Mouse (Mus musculus) heart, embryonic 12.5 days (tissue): Measurements from ENCODE around the gene B3gnt9. TPM values are rescaled to one million over a fixed set of nuclear protein-coding genes. Genes with fewer than 3 reads are reported as not detected.
A peak's percentile ranks its signal among the peaks of the same experiment; 100 is the strongest.

Experiments
- ATAC-seq: fragments of 200-750 bp; cut with Nextera tagmentation; 2 replicates; pipeline ENCODE4 v1.8.0; 2017; ENCODE audit warnings: moderate TSS enrichment, moderate library complexity; ENCODE audit not compliant: insufficient number of reproducible peaks, low FRiP score
- H3K27ac ChIP-seq: fragments of 300-500 bp; sonication (generic); 2 replicates; pipeline ENCODE4 v1.5.1; 2016; ENCODE audit warnings: mild to moderate bottlenecking, moderate library complexity; ENCODE audit not compliant: poor library complexity, severe bottlenecking
- H3K27me3 ChIP-seq: fragments of 300-500 bp; sonication (generic); replicated peaks from 2 replicates; pipeline ENCODE4 v1.6.1; 2016; ENCODE audit warnings: mild to moderate bottlenecking, moderate library complexity
- H3K36me3 ChIP-seq: fragments of 300-500 bp; sonication (generic); 2 replicates; pipeline ENCODE4 v1.6.1; 2016; ENCODE audit warnings: mild to moderate bottlenecking, moderate library complexity
- H3K4me1 ChIP-seq: fragments of 300-500 bp; sonication (generic); replicated peaks from 2 replicates; pipeline ENCODE4 v1.6.1; 2016; ENCODE audit warnings: mild to moderate bottlenecking
- H3K4me2 ChIP-seq: fragments of 300-500 bp; sonication (generic); 2 replicates; pipeline ENCODE4 v1.6.1; 2016; ENCODE audit warnings: mild to moderate bottlenecking, moderate library complexity
- H3K4me3 ChIP-seq: fragments of 300-500 bp; sonication (generic); 2 replicates; pipeline ENCODE4 v1.5.1; 2016; ENCODE audit warnings: mild to moderate bottlenecking
- H3K9ac ChIP-seq: fragments of 300-500 bp; sonication (generic); 2 replicates; pipeline ENCODE4 v1.6.1; 2016; ENCODE audit warnings: mild to moderate bottlenecking, moderate library complexity
- H3K9me3 ChIP-seq: fragments of 300-500 bp; sonication (generic); replicated peaks from 2 replicates; pipeline ENCODE4 v1.6.1; 2016; ENCODE audit warnings: mild to moderate bottlenecking, moderate library complexity
- WGBS: fragments of 180-500 bp; shearing (Covaris S2); methylation state at CpG from one replicate; pipeline ENCODE4 v1.1.7; 2016; 5-methylcytosine and 5-hydroxymethylcytosine counted together
- polyA plus RNA-seq: library from polyadenylated mRNA; unstranded; fragments of >200 nt; fragmentation: Nextera tagmentation; extraction: Ambion mirVana; gene quantifications from 2 replicates; pipeline ENCODE4 v1.2.1, GENCODE M21; 2016

Gene B3gnt9
- polyA plus RNA-seq, 1 experiment from 2014 or later, result 10.2 TPM

GRCm38 (mm10) chr8:105268342-105269074 is 13.6 kb upstream of the B3gnt9 start:
- peak; percentile 45 for ATAC-seq

GRCm38 (mm10) chr8:105266775-105267174 is 11.8 kb upstream of the B3gnt9 start:
- 20% methylated on average over 13 of the region's 13 CpGs for WGBS
- ATAC-seq, result no peak

More at GRCm38 (mm10) chr8:105268342-105269074, 13.6 kb upstream of the B3gnt9 start:
- under 1% methylated on average over 65 of the region's 65 CpGs for WGBS
- Histone ChIP-seq H3K4me3 (peak overlapping the region; percentile 53), H3K27me3 (peaks cover 79% of the 10 kb centered on the region), H3K4me2 (peak overlapping the region; percentile 87), H3K27ac (no peak overlapping the region), H3K4me1 (peaks cover 37% of the 10 kb centered on the region), H3K9ac (peak overlapping the region; percentile 70), H3K9me3 (peaks cover 5% of the 10 kb centered on the region; the same call in 1 of the 2 replicates), H3K36me3 (no peaks in the 10 kb centered on the region)

GRCm38 (mm10) chr8:105265128-105265527 is 10.2 kb upstream of the B3gnt9 start:
- peaks cover 76% of the 10 kb centered on the region for H3K27me3 ChIP-seq
- peak overlapping the region; percentile 97 for H3K4me2 ChIP-seq
- ATAC-seq, result no peak
- H3K4me1 ChIP-seq, result peaks cover 31% of the 10 kb centered on the region
- H3K36me3 ChIP-seq, result no peaks in the 10 kb centered on the region
- peak overlapping the region; percentile 87 for H3K4me3 ChIP-seq
- peak overlapping the region; percentile 80 for H3K9ac ChIP-seq
- WGBS, result 12% methylated on average over 10 of the region's 10 CpGs
- H3K9me3 ChIP-seq, result peaks cover 8% of the 10 kb centered on the region; the same call in 1 of the 2 replicates
- H3K27ac ChIP-seq, result no peak overlapping the region

More at GRCm38 (mm10) chr8:105266775-105267174, 11.8 kb upstream of the B3gnt9 start:
- no peak overlapping the region for H3K27ac ChIP-seq
- peaks cover 5% of the 10 kb centered on the region; the same call in 1 of the 2 replicates for H3K9me3 ChIP-seq
- H3K9ac ChIP-seq, result no peak overlapping the region
- no peaks in the 10 kb centered on the region for H3K36me3 ChIP-seq
- peaks cover 37% of the 10 kb centered on the region for H3K4me1 ChIP-seq
- no peak overlapping the region for H3K4me3 ChIP-seq
- H3K27me3 ChIP-seq, result peaks cover 76% of the 10 kb centered on the region
- no peak overlapping the region for H3K4me2 ChIP-seq

DNA sequence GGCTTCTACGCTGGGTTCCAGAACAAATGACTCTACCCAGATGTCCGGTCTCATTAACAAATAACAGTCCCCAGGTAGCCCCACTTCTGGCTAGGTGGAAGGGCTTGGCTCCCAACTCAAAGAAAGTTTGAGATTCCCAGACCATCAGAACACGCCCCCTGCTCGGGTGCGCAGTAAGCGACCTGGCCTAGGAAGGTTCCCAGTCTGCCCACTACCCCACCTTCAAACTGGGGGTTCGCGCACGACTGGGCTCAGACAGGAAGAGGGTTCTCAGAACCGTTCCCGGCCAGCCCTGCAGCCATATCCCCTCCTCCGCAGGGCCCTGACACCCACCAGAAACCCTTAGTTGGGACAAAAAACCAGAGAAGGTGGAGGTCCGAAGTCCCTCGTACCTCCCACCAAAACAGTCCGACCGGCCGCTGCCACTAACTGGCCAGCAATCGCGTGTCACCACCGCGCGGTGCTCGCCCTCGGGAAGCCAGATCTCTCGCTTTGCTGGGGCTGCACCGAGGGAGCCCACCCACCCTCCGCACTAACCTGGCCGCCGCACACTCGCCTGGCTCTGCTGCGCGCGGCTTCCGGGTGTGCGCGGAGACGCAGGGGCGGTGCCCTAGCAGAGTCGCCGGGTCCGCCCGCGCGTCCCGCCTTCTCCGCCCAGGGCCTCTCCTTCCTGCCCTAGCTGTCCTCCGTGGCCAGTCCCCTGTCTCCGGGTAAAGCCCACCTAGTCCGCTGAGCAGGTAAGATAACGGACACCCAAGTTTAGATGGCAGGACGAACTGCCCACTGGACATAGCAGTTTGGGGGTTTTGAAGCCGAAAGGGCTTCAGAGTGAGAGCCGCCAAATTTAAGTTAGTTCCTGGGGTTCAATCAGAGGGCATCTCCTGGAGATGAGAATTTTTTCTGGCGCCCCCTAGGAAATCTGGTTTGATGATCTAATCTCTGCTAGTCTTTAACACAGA is 9.3 kb upstream of the B3gnt9 start, which contains the start of the genes Tradd and Fbxl8:
Tradd (minus strand) TSS at position 586 of the 959 bp plus-strand sequence.
Fbxl8 (plus strand) TSS at position 625 of the 959 bp plus-strand sequence.
- H3K4me2 ChIP-seq, result peak within 1 kb of the TSS; percentile 97
- H3K9me3 ChIP-seq, result peaks cover 8% of the 10 kb centered on the region; the same call in 1 of the 2 replicates
- ATAC-seq, result peak; percentile 67
- H3K27ac ChIP-seq, result no peak within 1 kb of the TSS
- H3K9ac ChIP-seq, result peak within 1 kb of the TSS; percentile 80
- 2% methylated on average over 49 of the region's 54 CpGs for WGBS
- peaks cover 31% of the 10 kb centered on the region for H3K4me1 ChIP-seq
- H3K4me3 ChIP-seq, result peak within 1 kb of the TSS; percentile 87
- peaks cover 76% of the 10 kb centered on the region for H3K27me3 ChIP-seq
- H3K36me3 ChIP-seq, result no peaks in the 10 kb centered on the region

DNA sequence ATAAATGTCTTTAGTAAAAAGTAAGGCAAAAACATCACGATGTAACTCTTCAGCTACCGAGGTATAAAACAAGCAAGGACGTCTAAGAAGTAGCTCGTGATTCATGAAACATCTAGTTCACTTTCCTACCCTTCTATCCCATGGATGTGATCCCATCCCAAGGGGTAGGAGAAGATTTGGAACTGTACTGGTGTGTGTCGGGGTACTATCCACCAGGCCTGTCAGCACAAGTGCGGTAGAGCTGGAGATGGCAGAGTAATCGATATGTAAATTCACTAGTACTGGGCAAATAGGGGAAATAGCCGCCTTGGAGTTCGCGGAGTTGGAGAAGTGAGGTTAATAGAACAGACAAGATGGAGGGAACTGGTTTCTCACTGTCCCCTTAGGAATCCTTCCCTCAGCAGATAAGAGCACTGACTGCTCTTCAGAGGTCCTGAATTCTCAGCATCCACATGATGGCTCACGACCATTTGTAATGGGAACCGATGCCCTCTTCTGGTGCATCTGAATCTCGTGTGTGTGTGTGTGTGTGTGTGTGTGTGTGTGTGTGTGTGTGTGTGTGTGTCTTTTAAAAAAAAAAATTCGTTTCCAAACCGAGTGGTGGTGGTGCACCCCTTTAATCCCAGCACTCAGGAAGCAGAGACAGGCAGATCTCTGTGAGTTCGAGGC is 8.4 kb upstream of the B3gnt9 start:
- Histone ChIP-seq H3K4me3 (peak overlapping the region; percentile 87), H3K27me3 (peaks cover 76% of the 10 kb centered on the region), H3K36me3 (no peaks in the 10 kb centered on the region), H3K4me1 (peaks cover 30% of the 10 kb centered on the region), H3K4me2 (peak overlapping the region; percentile 97), H3K9ac (no peak overlapping the region), H3K9me3 (peaks cover 8% of the 10 kb centered on the region; the same call in 1 of the 2 replicates), H3K27ac (no peak overlapping the region)
- WGBS, result 36% methylated on average over 16 of the region's 16 CpGs
- no peak for ATAC-seq

- Histone ChIP-seq H3K4me2 (no peak overlapping the region), H3K27ac (no peak overlapping the region), H3K27me3 (peaks cover 71% of the 10 kb centered on the region)
Measured at GRCm38 (mm10) chr8:105261326-105261980, 6.5 kb upstream of the B3gnt9 start.

GRCm38 (mm10) chr8:105260371-105261099 is 5.6 kb upstream of the B3gnt9 start:
- Histone ChIP-seq H3K4me2 (peak overlapping the region; percentile 86; the same call in 1 of the 2 replicates), H3K4me1 (peaks cover 26% of the 10 kb centered on the region), H3K27me3 (peaks cover 71% of the 10 kb centered on the region), H3K9ac (no peak overlapping the region), H3K36me3 (no peaks in the 10 kb centered on the region), H3K9me3 (0 out of 2 replicates have a peak, but pooled peaks cover 4% of the 10 kb centered on the region), H3K27ac (no peak overlapping the region), H3K4me3 (no peak overlapping the region)
- ATAC-seq, result no peak
- 62% methylated on average over 7 of the region's 7 CpGs for WGBS

More at GRCm38 (mm10) chr8:105261326-105261980, 6.5 kb upstream of the B3gnt9 start:
- ATAC-seq, result no peak
- Histone ChIP-seq H3K9me3 (peaks cover 8% of the 10 kb centered on the region; the same call in 1 of the 2 replicates), H3K4me3 (no peak overlapping the region), H3K36me3 (no peaks in the 10 kb centered on the region), H3K9ac (no peak overlapping the region), H3K4me1 (peaks cover 25% of the 10 kb centered on the region)
- 75% methylated on average over 12 of the region's 12 CpGs for WGBS

- Histone ChIP-seq H3K4me3 (peak overlapping the region; percentile 45), H3K27me3 (peaks cover 72% of the 10 kb centered on the region), H3K4me1 (peaks cover 30% of the 10 kb centered on the region), H3K9me3 (0 out of 2 replicates have a peak, but pooled peaks cover 4% of the 10 kb centered on the region), H3K4me2 (peak overlapping the region; percentile 86), H3K36me3 (no peaks in the 10 kb centered on the region), H3K27ac (no peak overlapping the region), H3K9ac (peak overlapping the region; percentile 19; the same call in 1 of the 2 replicates)
- ATAC-seq, result no peak
- WGBS, result 4% methylated on average over 30 of the region's 30 CpGs
Measured at GRCm38 (mm10) chr8:105259721-105260320, 4.9 kb upstream of the B3gnt9 start.

DNA sequence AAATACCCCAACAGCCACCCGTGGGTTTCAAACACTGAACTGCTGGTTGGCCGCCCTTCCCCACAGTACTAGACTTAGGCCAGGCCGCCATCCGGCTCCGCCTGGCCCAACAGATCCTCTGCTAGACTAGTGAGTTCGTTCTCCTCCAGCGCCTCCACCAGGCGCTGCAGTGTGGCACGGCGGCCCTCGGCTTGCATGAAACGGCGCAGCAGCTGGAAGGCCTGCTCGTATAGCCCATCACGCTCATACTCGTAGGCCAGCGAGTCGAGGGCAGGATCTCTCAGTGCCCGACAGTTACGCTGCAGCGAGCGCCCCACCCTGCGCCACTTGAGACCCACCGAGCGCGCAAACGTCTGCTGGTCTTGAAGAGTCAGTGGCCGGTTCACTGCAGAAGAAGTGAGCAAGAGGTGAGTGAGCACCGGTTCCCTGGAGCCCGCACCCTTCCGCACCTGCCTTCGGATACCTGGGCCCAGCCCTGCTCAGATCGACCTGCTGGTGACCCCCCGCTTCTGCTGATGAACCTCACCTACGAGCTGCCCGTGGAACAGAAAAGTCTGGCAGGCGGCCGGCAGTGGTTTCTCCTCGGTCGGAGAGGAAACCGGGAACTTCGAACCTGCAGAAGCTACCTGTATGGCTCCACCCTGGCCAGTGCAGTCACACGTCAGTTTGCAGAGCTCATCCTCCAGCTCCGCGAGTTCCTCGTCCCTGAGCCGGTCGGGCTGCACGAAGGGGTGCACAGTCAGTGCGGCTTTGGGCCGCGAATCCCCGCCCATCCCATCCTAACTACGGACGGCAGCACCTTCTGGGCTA is 4.2 kb upstream of the B3gnt9 start:
- ATAC-seq, result no peak
- H3K9ac ChIP-seq, result peak overlapping the region; percentile 19; the same call in 1 of the 2 replicates
- no peak overlapping the region for H3K27ac ChIP-seq
- no peaks in the 10 kb centered on the region for H3K36me3 ChIP-seq
- H3K9me3 ChIP-seq, result 0 out of 2 replicates have a peak, but pooled peaks cover 4% of the 10 kb centered on the region
- peaks cover 72% of the 10 kb centered on the region for H3K27me3 ChIP-seq
- 4% methylated on average over 55 of the region's 55 CpGs for WGBS
- peak overlapping the region; percentile 45 for H3K4me3 ChIP-seq
- H3K4me1 ChIP-seq, result peaks cover 31% of the 10 kb centered on the region
- H3K4me2 ChIP-seq, result peak overlapping the region; percentile 86
